Mouse (Mus musculus): Measurements from ENCODE around the gene Chrna9.

DNA sequence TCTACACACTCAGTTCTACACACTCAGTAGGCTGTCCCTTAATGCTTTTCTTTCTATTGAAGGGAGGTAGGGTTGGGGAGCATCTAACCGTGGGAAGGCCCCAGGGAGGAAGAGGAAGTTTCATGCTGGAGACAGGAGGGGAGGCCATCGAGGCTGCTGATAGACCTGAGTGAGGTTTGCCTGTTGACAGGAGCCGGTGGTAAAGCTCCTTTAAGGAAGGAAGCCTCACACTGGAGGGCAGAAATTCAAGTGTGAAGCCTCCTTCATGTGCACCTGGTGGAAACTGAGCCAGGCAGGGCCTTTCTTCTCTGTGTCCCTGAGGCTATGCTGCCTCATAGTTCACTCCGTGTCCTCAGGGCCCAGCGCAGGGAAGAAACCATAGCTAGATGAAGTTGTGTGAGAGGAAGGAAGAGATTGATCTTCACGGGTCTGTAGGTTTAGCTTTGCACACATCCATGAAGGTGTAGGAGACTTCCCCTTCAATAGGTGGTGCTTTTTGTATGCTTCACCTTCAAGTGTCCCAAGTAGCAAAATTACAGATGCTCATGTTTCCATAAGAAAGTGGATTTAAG is 39.5 kb upstream of the Chrna9 start:
- TF ChIP-seq E2F4 (IDR thresholded peaks at IDR 0.05; ENCODE audit: insufficient read depth) (no peak), POLR2A (IDR thresholded peaks at IDR 0.05; ENCODE audit: insufficient read length, low read depth) (no peak), MYOD1 (IDR thresholded peaks at IDR 0.05; ENCODE audit: control insufficient read depth in 1 of 3, insufficient read length in 2 of 3, low read depth in 2 of 3) (no peak), POLR2AphosphoS2 (IDR thresholded peaks at IDR 0.05; ENCODE audit: insufficient read length, low read depth) (no peak), MAX (IDR thresholded peaks at IDR 0.05; ENCODE audit: low read depth) (no peak), USF1 (IDR thresholded peaks at IDR 0.05; ENCODE audit: low read depth) (no peak), MYOG (IDR thresholded peaks at IDR 0.05; ENCODE audit: control insufficient read depth in 1 of 3, insufficient read depth in 1 of 3, insufficient read length in 2 of 3, low read depth in 2 of 3) (no peak), CEBPB (IDR thresholded peaks at IDR 0.05; ENCODE audit: insufficient read depth, poor library complexity, severe bottlenecking) (no peak), TCF12 (IDR thresholded peaks at IDR 0.05; ENCODE audit: insufficient read depth, poor library complexity, severe bottlenecking) (no peak), REST (IDR thresholded peaks at IDR 0.05; ENCODE audit: insufficient read depth, insufficient read length) (no peak), TCF3 (IDR thresholded peaks at IDR 0.05; ENCODE audit: insufficient read length, low read depth) (no peak)
